Mouse (Mus musculus): ENCODE data around the gene Aldh1b1. TPM values are rescaled to one million over a fixed set of nuclear protein-coding genes. Genes with fewer than 3 reads are reported as not detected.
A peak's percentile ranks its signal among the peaks of the same experiment; 100 is the strongest.

Aldh1b1 gene
- polyA plus RNA-seq (2015; fragmentation: Nextera tagmentation; extraction: Ambion mirVana), result 149 and 153 TPM in 2 replicates

DNA sequence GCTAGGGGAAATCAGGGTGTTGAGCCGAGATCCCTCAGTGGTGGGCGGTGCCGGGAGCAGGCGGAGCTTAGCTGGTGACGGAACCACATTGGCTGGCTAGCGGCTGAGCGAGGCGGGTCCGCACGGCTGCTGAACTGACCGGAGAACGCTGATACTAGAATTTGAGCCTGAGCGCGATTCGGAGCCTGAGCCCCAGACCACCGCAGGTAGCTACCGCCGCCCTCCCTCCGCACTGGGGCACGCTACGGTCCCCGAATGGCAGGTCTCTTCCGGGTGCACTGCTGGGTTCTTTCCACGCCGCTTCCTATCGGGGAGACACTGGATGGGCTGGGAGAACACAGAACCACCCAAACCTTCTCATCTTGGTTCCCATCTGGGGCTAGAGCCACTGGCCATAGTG is at the start of gene Aldh1b1:
Gene Aldh1b1 (plus strand): TSS at position 59 of the 400 bp plus-strand sequence.
- H3K27ac ChIP-seq, result peak within 1 kb of the TSS; percentile 80
- whole genome bisulfite sequencing, result under 1% methylated on average over 26 of the region's 26 CpGs
- peaks cover 34% of the 10 kb centered on the region for H3K4me1 ChIP-seq (replicated peaks)
- H3K4me2 ChIP-seq, result peak within 1 kb of the TSS; percentile 74
- H3K9ac ChIP-seq, result peak within 1 kb of the TSS; percentile 63
- H3K27me3 ChIP-seq, result no peaks in the 10 kb centered on the region
- peaks cover 16% of the 10 kb centered on the region; the same call in 1 of the 2 replicates for H3K36me3 ChIP-seq
- peak within 1 kb of the TSS; percentile 60 for H3K4me3 ChIP-seq
- H3K9me3 ChIP-seq (replicated peaks), result no peaks in the 10 kb centered on the region
- peak; percentile 78 for ATAC-seq (replicated peaks; ENCODE audit: insufficient number of reproducible peaks, insufficient read depth, low FRiP score, low read depth)

DNA sequence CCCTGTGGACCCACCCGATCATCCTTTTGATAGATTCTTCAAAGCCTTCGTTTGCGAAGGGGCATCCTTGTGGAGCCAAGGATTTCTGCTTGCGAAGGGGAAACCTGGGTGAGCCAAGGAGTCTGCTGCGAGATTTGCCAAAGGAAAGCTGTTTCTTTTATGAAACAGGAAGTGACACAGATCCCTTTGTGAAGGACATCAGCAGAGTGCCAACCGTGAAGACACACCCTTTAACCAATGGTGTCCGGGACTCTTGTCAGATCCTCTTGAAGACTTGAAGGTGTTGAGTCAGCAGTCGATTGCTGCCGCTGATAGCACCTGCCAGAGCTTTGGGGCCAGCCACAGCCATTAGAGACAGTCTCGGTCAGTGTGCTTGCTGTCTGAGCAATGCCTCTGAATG is 49.4 kb upstream of the Aldh1b1 start:
- ATAC-seq (replicated peaks; ENCODE audit: insufficient number of reproducible peaks, insufficient read depth, low FRiP score, low read depth), result no peak
- Histone ChIP-seq H3K27ac (no peak overlapping the region), H3K4me1 (replicated peaks) (peaks cover 21% of the 10 kb centered on the region), H3K36me3 (no peaks in the 10 kb centered on the region), H3K9me3 (replicated peaks) (no peaks in the 10 kb centered on the region), H3K4me3 (no peak overlapping the region), H3K9ac (no peak overlapping the region), H3K4me2 (no peak overlapping the region), H3K27me3 (no peaks in the 10 kb centered on the region)
- 57% methylated on average over 10 of the region's 10 CpGs for WGBS

DNA sequence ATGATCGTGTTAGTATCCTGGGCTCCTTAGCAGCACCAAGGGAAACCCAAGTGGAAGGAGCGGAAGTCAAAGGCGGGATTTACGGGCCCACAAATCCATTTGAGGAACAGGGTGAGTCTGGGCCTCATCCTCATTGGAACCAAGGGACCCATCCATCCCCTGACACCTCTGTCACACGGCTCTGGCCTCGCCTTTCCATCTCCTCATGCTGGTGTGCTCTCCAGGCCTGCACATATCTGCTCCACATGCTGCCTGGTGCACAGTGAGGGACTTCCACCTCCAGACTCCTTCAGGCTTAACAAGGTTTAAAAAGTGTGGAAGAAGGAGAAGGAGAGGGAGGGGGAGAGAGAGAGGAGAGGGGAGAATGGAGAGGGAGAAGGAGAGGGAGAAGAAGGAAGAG is 48.3 kb upstream of the Aldh1b1 start:
- H3K9ac ChIP-seq, result no peak overlapping the region
- no peak overlapping the region for H3K27ac ChIP-seq
- no peaks in the 10 kb centered on the region for H3K36me3 ChIP-seq
- WGBS, result 85% methylated on average over 6 of the region's 6 CpGs
- H3K4me1 ChIP-seq (replicated peaks), result peaks cover 18% of the 10 kb centered on the region
- no peak for ATAC-seq (replicated peaks; ENCODE audit: insufficient number of reproducible peaks, insufficient read depth, low FRiP score, low read depth)
- H3K4me3 ChIP-seq, result no peak overlapping the region
- H3K9me3 ChIP-seq (replicated peaks), result no peaks in the 10 kb centered on the region
- H3K4me2 ChIP-seq, result no peak overlapping the region
- no peaks in the 10 kb centered on the region for H3K27me3 ChIP-seq

DNA sequence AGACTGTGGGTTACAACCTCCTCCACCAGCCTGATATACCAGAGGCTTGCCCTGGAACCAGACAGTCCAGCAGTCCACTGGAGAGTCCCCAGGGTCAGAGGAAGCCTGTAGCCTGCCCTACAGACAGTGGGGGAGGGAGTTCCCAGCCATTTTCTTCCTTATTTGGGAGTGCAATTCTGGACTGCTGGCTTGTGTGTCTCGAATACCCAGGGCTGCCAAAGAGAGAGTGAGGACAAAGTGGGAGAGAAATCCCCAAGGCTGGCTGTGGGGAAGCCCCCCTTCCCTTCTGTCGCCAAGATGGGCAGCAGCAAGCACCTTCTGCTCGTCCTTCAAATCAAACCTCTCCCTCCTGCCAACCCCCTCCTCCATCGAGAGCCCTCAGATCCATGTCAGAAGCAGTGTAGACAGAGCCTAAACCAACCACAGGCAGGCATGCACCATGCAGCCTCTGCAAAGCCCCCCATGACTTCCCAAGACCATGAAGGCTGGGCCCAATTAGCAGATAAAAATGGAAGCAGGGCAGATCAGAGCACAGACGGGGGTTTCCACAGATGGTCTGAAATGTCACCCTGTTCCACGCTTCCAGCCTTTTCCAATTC is 45.5 kb upstream of the Aldh1b1 start:
- Histone ChIP-seq H3K4me3 (no peak overlapping the region), H3K27me3 (no peaks in the 10 kb centered on the region), H3K4me2 (no peak overlapping the region), H3K9ac (no peak overlapping the region), H3K4me1 (replicated peaks) (peaks cover 29% of the 10 kb centered on the region), H3K36me3 (no peaks in the 10 kb centered on the region), H3K27ac (0 out of 2 replicates have a peak overlapping the region, but pooled peaks have one; percentile 30), H3K9me3 (replicated peaks) (no peaks in the 10 kb centered on the region)
- 27% methylated on average over 6 of the region's 6 CpGs for WGBS
- ATAC-seq (replicated peaks; ENCODE audit: insufficient number of reproducible peaks, insufficient read depth, low FRiP score, low read depth), result peak; percentile 62; the same call in 1 of the 2 replicates

DNA sequence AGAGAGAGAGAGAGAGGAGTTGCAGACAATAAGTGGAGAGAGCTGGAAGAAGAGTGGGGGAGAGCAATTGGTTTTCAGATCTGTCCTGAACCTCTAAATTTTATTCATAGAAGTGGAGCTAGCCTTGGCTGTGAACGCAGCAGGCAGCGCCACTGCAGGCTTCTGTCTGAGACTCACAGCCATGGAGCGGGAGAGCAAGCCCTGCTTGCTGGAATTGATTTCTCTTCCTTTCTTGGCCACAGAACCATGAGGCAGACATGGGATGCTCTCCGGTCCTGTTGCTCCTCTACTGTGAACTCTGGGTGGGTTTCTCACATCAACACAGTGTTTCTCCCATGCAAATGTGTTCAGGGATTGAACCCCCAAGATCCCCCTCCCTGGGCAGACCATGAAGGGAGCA is 44.7 kb upstream of the Aldh1b1 start:
- H3K4me2 ChIP-seq, result no peak overlapping the region
- no peak overlapping the region for H3K9ac ChIP-seq
- H3K36me3 ChIP-seq, result no peaks in the 10 kb centered on the region
- no peaks in the 10 kb centered on the region for H3K9me3 ChIP-seq (replicated peaks)
- no peak overlapping the region for H3K27ac ChIP-seq
- H3K4me3 ChIP-seq, result no peak overlapping the region
- no peaks in the 10 kb centered on the region for H3K27me3 ChIP-seq
- WGBS, result 85% methylated on average over 4 of the region's 4 CpGs
- H3K4me1 ChIP-seq (replicated peaks), result peaks cover 26% of the 10 kb centered on the region
- ATAC-seq (replicated peaks; ENCODE audit: insufficient number of reproducible peaks, insufficient read depth, low FRiP score, low read depth), result no peak

DNA sequence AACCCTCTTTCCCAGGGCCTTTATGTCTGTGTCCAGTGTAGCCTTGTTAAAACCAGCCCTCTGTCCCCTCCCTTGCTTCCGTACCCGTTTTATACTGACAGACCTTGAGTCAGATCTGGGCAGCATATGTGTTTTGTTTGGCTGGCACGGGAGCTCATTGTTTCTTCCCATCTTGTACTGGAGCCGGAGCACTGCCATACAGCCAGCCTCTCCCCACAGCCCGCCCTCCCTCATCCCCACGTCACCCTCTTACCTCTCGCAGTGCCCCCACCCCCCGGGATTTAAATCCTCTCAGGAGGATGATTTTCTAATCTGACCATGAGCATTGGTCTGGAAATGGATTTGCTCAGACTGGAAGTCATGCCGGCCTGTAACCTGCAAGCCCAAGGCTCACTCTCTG is 43.7 kb upstream of the Aldh1b1 start:
- peaks cover 25% of the 10 kb centered on the region for H3K4me1 ChIP-seq (replicated peaks)
- no peak overlapping the region for H3K9ac ChIP-seq

DNA sequence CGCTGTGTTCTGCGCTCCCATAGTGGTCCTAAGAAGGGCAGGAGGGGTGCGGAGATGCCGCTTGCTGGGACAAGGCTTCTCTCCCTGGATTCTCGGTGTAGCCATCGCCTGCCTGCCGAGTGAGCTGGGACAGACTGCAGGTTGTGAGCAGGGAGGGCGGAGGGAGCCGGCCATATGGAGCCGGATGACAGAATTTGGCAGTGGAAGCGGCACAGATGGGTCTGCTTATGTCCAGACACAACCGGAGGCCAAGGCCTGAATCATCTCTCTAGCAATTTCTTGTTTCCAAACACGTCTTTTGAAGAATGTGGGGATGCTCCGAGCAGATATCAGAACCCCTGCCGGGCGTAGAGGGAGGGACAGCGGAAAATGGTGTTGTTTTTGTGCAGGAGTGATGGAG is 42.9 kb upstream of the Aldh1b1 start:
- H3K27me3 ChIP-seq, result no peaks in the 10 kb centered on the region
- WGBS, result 65% methylated on average over 17 of the region's 17 CpGs
- H3K9me3 ChIP-seq (replicated peaks), result no peaks in the 10 kb centered on the region
- no peaks in the 10 kb centered on the region for H3K36me3 ChIP-seq
- no peak overlapping the region for H3K4me3 ChIP-seq
- no peak overlapping the region for H3K4me2 ChIP-seq
- 0 out of 2 replicates have a peak overlapping the region, but pooled peaks have one; percentile 29 for H3K27ac ChIP-seq
- H3K9ac ChIP-seq, result no peak overlapping the region
- peaks cover 25% of the 10 kb centered on the region for H3K4me1 ChIP-seq (replicated peaks)
- ATAC-seq (replicated peaks; ENCODE audit: insufficient number of reproducible peaks, insufficient read depth, low FRiP score, low read depth), result no peak

More for the DNA sequence above, 43.7 kb upstream of the Aldh1b1 start:
- WGBS, result 68% methylated on average over 9 of the region's 9 CpGs
- Histone ChIP-seq H3K27me3 (no peaks in the 10 kb centered on the region), H3K4me3 (no peak overlapping the region), H3K36me3 (no peaks in the 10 kb centered on the region), H3K4me2 (no peak overlapping the region), H3K9me3 (replicated peaks) (no peaks in the 10 kb centered on the region), H3K27ac (no peak overlapping the region)
- peak; percentile 23; the same call in 1 of the 2 replicates for ATAC-seq (replicated peaks; ENCODE audit: insufficient number of reproducible peaks, insufficient read depth, low FRiP score, low read depth)

DNA sequence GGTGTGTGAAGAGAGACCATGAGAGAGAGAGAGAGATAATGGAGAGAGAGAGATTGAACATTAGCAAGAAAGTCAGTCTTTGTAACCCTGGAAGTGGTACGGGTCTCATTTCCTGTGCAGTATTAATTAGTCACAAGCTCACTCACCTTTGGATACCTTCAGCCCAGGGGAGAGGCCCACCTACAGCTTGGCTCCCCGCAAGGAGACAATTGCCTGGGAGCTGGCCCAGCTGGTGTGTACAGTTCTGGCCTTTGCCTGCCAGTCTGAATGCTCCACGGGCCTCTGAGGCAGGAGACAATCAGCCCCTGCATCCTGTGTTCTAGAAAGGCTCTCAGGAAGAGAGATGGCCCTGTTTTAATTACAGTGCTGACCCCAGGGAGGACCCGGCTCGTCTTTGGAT is 40.9 kb upstream of the Aldh1b1 start:
- 58% methylated on average over 5 of the region's 5 CpGs for WGBS
- Histone ChIP-seq H3K27me3 (no peaks in the 10 kb centered on the region), H3K27ac (no peak overlapping the region), H3K4me3 (no peak overlapping the region), H3K36me3 (no peaks in the 10 kb centered on the region), H3K9ac (no peak overlapping the region), H3K9me3 (replicated peaks) (no peaks in the 10 kb centered on the region), H3K4me1 (replicated peaks) (peaks cover 28% of the 10 kb centered on the region), H3K4me2 (no peak overlapping the region)
- no peak for ATAC-seq (replicated peaks; ENCODE audit: insufficient number of reproducible peaks, insufficient read depth, low FRiP score, low read depth)

DNA sequence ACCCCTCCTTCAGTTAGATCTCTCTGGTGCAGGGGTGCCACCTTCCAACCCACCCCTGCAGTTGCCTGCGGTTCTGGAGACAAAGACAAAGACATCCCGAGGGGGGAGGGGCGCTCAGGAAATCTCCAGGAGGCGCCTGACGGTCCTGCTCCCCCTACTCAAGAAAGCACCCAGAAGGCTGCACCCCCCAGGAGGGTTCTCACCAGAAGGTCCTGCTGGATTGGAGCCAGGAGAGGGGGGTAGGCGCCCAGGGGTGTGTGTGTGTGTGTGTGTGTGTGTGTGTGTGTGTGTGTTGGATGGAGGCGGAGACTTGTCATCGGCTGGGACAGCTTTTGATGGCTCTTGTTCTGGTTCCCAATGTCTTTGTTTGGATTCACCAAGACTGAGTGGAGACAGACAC is 39.4 kb upstream of the Aldh1b1 start:
- H3K4me3 ChIP-seq, result no peak overlapping the region
- no peaks in the 10 kb centered on the region for H3K36me3 ChIP-seq
- H3K27ac ChIP-seq, result no peak overlapping the region
- no peak for ATAC-seq (replicated peaks; ENCODE audit: insufficient number of reproducible peaks, insufficient read depth, low FRiP score, low read depth)
- H3K9me3 ChIP-seq (replicated peaks), result no peaks in the 10 kb centered on the region
- H3K27me3 ChIP-seq, result no peaks in the 10 kb centered on the region
- H3K9ac ChIP-seq, result no peak overlapping the region
- 71% methylated on average over 8 of the region's 8 CpGs for WGBS
- H3K4me2 ChIP-seq, result no peak overlapping the region
- H3K4me1 ChIP-seq (replicated peaks), result peaks cover 34% of the 10 kb centered on the region

DNA sequence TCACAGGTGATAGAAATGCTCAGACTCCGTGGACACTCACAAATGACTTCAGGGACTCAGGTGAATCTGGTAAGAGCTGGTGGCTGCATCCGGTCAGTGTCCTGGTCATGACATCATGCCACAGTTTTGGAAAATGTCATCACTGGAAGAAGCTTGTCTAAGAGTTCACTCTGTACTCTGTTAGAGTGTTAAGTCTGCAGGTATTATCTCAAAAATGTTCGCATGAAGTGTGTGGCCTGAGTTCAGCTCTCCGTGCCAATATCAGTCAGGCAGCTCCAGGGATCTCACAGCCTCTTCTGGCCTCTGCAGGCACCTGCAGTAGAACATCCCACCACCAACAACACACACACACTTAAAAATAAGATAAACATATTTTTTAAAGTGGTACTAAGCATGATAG is 36.2 kb upstream of the Aldh1b1 start:
- Histone ChIP-seq H3K9ac (no peak overlapping the region), H3K27me3 (no peaks in the 10 kb centered on the region), H3K27ac (peak overlapping the region; percentile 69), H3K4me3 (no peak overlapping the region), H3K4me2 (no peak overlapping the region), H3K9me3 (replicated peaks) (no peaks in the 10 kb centered on the region), H3K4me1 (replicated peaks) (peaks cover 55% of the 10 kb centered on the region), H3K36me3 (no peaks in the 10 kb centered on the region)
- 58% methylated on average over 4 of the region's 4 CpGs for WGBS
- no peak for ATAC-seq (replicated peaks; ENCODE audit: insufficient number of reproducible peaks, insufficient read depth, low FRiP score, low read depth)

DNA sequence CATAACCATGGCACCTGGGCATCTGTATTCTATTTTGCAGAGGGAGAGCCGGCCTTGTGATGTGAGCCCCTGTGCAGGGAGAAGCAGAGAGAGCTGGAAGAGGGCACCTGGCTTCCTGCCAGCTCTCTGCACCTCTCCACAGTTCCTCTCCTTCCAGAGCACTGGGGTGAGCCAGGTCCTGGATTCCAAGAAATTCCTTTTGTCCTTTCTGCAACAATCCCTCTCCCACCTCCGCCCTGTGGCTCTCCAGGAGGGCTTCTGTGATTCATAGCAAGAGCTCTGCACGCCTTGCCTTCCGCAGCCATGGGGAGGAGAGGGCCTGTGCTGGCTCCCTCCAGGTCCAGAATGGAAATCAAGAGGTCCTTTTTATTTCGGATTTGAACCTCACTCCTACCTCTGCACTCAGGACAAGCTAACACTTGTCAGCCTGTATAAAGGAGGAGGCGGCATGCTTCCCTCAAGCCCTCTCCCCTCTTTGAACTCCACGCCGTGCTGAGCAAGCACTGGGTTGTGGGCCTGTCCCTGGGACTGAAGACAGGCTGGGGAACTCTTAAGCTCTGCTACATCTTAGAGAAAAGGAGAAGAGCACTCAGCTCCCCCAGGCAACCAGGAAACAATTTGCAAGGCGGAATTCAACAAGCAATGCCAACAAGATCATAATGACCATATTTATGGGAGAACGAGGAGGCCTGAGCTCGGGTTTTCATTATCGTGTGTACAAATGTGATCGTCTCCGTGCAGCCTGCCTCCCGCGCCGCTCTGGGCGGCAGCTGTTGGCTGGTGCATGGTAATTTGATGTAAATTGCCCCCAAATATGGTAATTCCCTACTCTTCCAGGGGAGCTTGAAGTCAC is 35.3 kb upstream of the Aldh1b1 start:
- Histone ChIP-seq H3K4me1 (replicated peaks) (peaks cover 64% of the 10 kb centered on the region), H3K36me3 (no peaks in the 10 kb centered on the region), H3K9me3 (replicated peaks) (no peaks in the 10 kb centered on the region), H3K9ac (0 out of 2 replicates have a peak overlapping the region, but pooled peaks have one; percentile 1), H3K4me2 (peak overlapping the region; percentile 58), H3K27me3 (no peaks in the 10 kb centered on the region), H3K27ac (peak overlapping the region; percentile 69), H3K4me3 (peak overlapping the region; percentile 29)
- no peak for ATAC-seq (replicated peaks; ENCODE audit: insufficient number of reproducible peaks, insufficient read depth, low FRiP score, low read depth)
- WGBS, result 15% methylated on average over 18 of the region's 18 CpGs
